Mouse (Mus musculus) kidney, postnatal 0 days (tissue): ENCODE data around the gene Slc16a11. TPM values are rescaled to one million over a fixed set of nuclear protein-coding genes. Genes with fewer than 3 reads are reported as not detected.

Experiments used
- ATAC-seq: fragments of 200-750 bp; cut with Nextera tagmentation; replicated peaks from 2 replicates; pipeline ENCODE4 v1.8.0; 2017; ENCODE audit warnings: low read depth, moderate number of reproducible peaks, moderate TSS enrichment, moderate library complexity; ENCODE audit not compliant: low FRiP score
- DNase-seq: peaks from one replicate; pipeline ENCODE4 v3.0.0-alpha.2; 2016; ENCODE audit warnings: low spot score
- H3K27ac ChIP-seq: fragments of 300-500 bp; sonication (generic); 2 replicates; pipeline ENCODE4 v1.5.1; 2014; ENCODE audit warnings: mild to moderate bottlenecking
- H3K27me3 ChIP-seq: fragments of 300-500 bp; sonication (generic); 2 replicates; pipeline ENCODE4 v1.6.1; 2014; ENCODE audit warnings: low read length, mixed read lengths; ENCODE audit not compliant: insufficient read depth
- H3K36me3 ChIP-seq: fragments of 300-500 bp; sonication (generic); 2 replicates; pipeline ENCODE4 v1.6.1; 2014; ENCODE audit warnings: low read length, mixed read lengths; ENCODE audit not compliant: insufficient read depth
- H3K4me1 ChIP-seq: fragments of 300-500 bp; sonication (generic); replicated peaks from 2 replicates; pipeline ENCODE4 v1.6.1; 2014; ENCODE audit warnings: antibody characterized with exemption, low read length, mixed read lengths; ENCODE audit not compliant: insufficient read depth
- H3K4me2 ChIP-seq: fragments of 300-500 bp; sonication (generic); 2 replicates; pipeline ENCODE4 v1.6.1; 2014; ENCODE audit warnings: mild to moderate bottlenecking, low read length, moderate library complexity, mixed read lengths
- H3K4me3 ChIP-seq: fragments of 300-500 bp; sonication (generic); replicated peaks from 2 replicates; pipeline ENCODE4 v1.5.1; 2014; ENCODE audit warnings: low read depth, low read length
- H3K9ac ChIP-seq: fragments of 300-500 bp; sonication (generic); 2 replicates; pipeline ENCODE4 v1.6.1; 2014; ENCODE audit warnings: low read depth, low read length
- H3K9me3 ChIP-seq: fragments of 300-500 bp; sonication (generic); replicated peaks from 2 replicates; pipeline ENCODE4 v1.6.1; 2016; ENCODE audit warnings: low read length, inconsistent platforms, mixed read lengths
- CTCF ChIP-seq: IDR thresholded peaks from 2 replicates; pipeline ENCODE4 v1.5.1; 2016; ENCODE audit warnings: antibody characterized with exemption, low read depth, mild to moderate bottlenecking, moderate library complexity
- WGBS: fragments of 180-500 bp; shearing (Covaris S2); extraction: QIAGEN DNeasy Blood & Tissue Kit; methylation state at CpG from one replicate; pipeline ENCODE4 v1.1.7; 2014; 5-methylcytosine and 5-hydroxymethylcytosine counted together
- polyA plus RNA-seq: library from polyadenylated mRNA; unstranded; fragments of >200 nt; fragmentation: Nextera tagmentation; extraction: Ambion mirVana; gene quantifications from 2 replicates; pipeline ENCODE4 v1.2.1, GENCODE M21; 2015

Gene Slc16a11
- polyA plus RNA-seq, 1 experiment from 2014 or later = 12.6 TPM

- H3K36me3 ChIP-seq = no peaks in the 10 kb centered on the region
- H3K4me2 ChIP-seq = peak overlapping the region; percentile 50
- no peak for TF ChIP-seq CTCF
- WGBS = 10% methylated on average over 18 of the region's 18 CpGs
- H3K4me1 ChIP-seq = peaks cover 16% of the 10 kb centered on the region
- H3K9me3 ChIP-seq = no peaks in the 10 kb centered on the region
- H3K9ac ChIP-seq = peak overlapping the region; percentile 48; the same call in 1 of the 2 replicates
- DNase-seq (no peak), ATAC-seq (peak; percentile 15; the same call in 1 of the 2 replicates)
- H3K27ac ChIP-seq = no peak overlapping the region
- H3K4me3 ChIP-seq = peak overlapping the region; percentile 23
- H3K27me3 ChIP-seq = peaks cover 8% of the 10 kb centered on the region
These were observed 2.3 kb downstream of the Slc16a11 start for GRCm38 (mm10) chr11:70214856-70215209.

- no peak overlapping the region for H3K27ac ChIP-seq
- DNase-seq (no peak), ATAC-seq (no peak)
- 15% methylated on average over 22 of the region's 22 CpGs for WGBS
- H3K4me3 ChIP-seq = no peak overlapping the region
- H3K4me1 ChIP-seq = peaks cover 16% of the 10 kb centered on the region
- peaks cover 8% of the 10 kb centered on the region for H3K27me3 ChIP-seq
- no peak overlapping the region for H3K9ac ChIP-seq
- H3K4me2 ChIP-seq = peak overlapping the region; percentile 50; the same call in 1 of the 2 replicates
- no peaks in the 10 kb centered on the region for H3K36me3 ChIP-seq
- no peak for TF ChIP-seq CTCF
- H3K9me3 ChIP-seq = no peaks in the 10 kb centered on the region
These were observed 2.7 kb downstream of the Slc16a11 start for GRCm38 (mm10) chr11:70215301-70215700.

- 79% methylated on average over 3 of the region's 3 CpGs for WGBS
- H3K27me3 ChIP-seq = peaks cover 8% of the 10 kb centered on the region
- no peaks in the 10 kb centered on the region for H3K36me3 ChIP-seq
- no peak overlapping the region for H3K4me3 ChIP-seq
- DNase-seq (no peak), ATAC-seq (no peak)
- H3K27ac ChIP-seq = no peak overlapping the region
- H3K4me2 ChIP-seq = no peak overlapping the region
- H3K9me3 ChIP-seq = no peaks in the 10 kb centered on the region
- H3K4me1 ChIP-seq = peaks cover 16% of the 10 kb centered on the region
- no peak overlapping the region for H3K9ac ChIP-seq
- TF ChIP-seq CTCF = no peak
These were observed 3.6 kb downstream of the Slc16a11 start for GRCm38 (mm10) chr11:70216103-70216502.

- Histone ChIP-seq H3K27me3 (peaks cover 8% of the 10 kb centered on the region), H3K4me2 (no peak overlapping the region), H3K9ac (no peak overlapping the region), H3K27ac (peak overlapping the region; percentile 39), H3K36me3 (no peaks in the 10 kb centered on the region), H3K9me3 (no peaks in the 10 kb centered on the region), H3K4me3 (no peak overlapping the region), H3K4me1 (peaks cover 16% of the 10 kb centered on the region)
- 56% methylated on average over 4 of the region's 4 CpGs for WGBS
- ATAC-seq = no peak
- no peak for TF ChIP-seq CTCF
- DNase-seq = no peak
These were observed 5.5 kb downstream of the Slc16a11 start for GRCm38 (mm10) chr11:70218039-70218438.

- Histone ChIP-seq H3K4me3 (no peak overlapping the region), H3K9ac (no peak overlapping the region)
- WGBS = 85% methylated on average over 15 of the region's 15 CpGs
These were observed 6.4 kb downstream of the Slc16a11 start for GRCm38 (mm10) chr11:70218741-70219470.

GRCm38 (mm10) chr11:70219873-70220272 is 7.3 kb downstream of the Slc16a11 start:
- H3K4me1 ChIP-seq = peaks cover 3% of the 10 kb centered on the region; the same call in 1 of the 2 replicates
- H3K27me3 ChIP-seq = peaks cover 6% of the 10 kb centered on the region
- peak overlapping the region; percentile 82 for H3K4me2 ChIP-seq
- no peaks in the 10 kb centered on the region for H3K9me3 ChIP-seq
- no peak for TF ChIP-seq CTCF
- peak overlapping the region; percentile 81; the same call in 1 of the 2 replicates for H3K27ac ChIP-seq
- no peak for ATAC-seq
- peak overlapping the region; percentile 59 for H3K9ac ChIP-seq
- H3K4me3 ChIP-seq = peak overlapping the region; percentile 39
- H3K36me3 ChIP-seq = no peaks in the 10 kb centered on the region
- WGBS = 60% methylated on average over 7 of the region's 7 CpGs
- DNase-seq = no peak

More at GRCm38 (mm10) chr11:70218741-70219470, 6.4 kb downstream of the Slc16a11 start:
- DNase-seq = no peak
- no peaks in the 10 kb centered on the region for H3K9me3 ChIP-seq
- H3K4me1 ChIP-seq = peaks cover 12% of the 10 kb centered on the region
- peak overlapping the region; percentile 82; the same call in 1 of the 2 replicates for H3K4me2 ChIP-seq
- peak overlapping the region; percentile 14; the same call in 1 of the 2 replicates for H3K27ac ChIP-seq
- H3K36me3 ChIP-seq = no peaks in the 10 kb centered on the region
- peaks cover 8% of the 10 kb centered on the region for H3K27me3 ChIP-seq
- no peak for ATAC-seq
- TF ChIP-seq CTCF = no peak
